Mouse (Mus musculus): ENCODE data around the gene 4930516K23Rik. TPM values are rescaled to one million over a fixed set of nuclear protein-coding genes. Genes with fewer than 3 reads are reported as not detected.

The 4930516K23Rik gene
- polyA plus RNA-seq (2012; rRNA removed): not detected in 2 replicates

DNA sequence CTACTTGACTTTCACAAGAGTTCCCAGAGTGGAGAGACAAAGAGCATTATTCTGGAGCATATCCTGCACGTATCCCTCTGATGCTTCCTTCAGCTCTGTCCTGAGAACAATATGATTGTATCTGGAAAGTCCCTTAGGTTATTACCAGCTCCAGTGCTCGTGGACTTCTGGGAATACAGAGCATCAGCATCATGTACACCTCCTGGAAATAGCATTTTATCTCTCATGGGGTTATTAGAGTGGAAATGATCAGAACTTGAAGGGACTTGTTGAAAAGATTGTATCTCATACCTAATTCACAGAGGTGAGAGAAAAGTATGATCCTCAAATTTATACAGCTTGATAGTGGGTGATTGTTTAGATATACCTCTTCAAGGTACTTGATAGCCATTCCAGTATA lies at the start of gene 4930516K23Rik:
Gene 4930516K23Rik, minus strand, starts transcription at position 101 of the 400 bp plus-strand sequence.
- H3K4me1 ChIP-seq (ENCODE audit: control insufficient read depth, insufficient read depth, low read length): no peaks in the 10 kb centered on the region
- TF ChIP-seq CTCF (IDR thresholded peaks at IDR 0.05; ENCODE audit: extremely low read depth, insufficient read depth, low read length) (no peak), POLR2A (IDR thresholded peaks at IDR 0.05; ENCODE audit: extremely low read depth, insufficient read depth, low read length) (no peak)
- H3K4me3 ChIP-seq (ENCODE audit: insufficient read depth, low read length): no peak within 1 kb of the TSS
- H3K27ac ChIP-seq (ENCODE audit: insufficient read depth, low read length): no peak within 1 kb of the TSS

GRCm38 (mm10) chr7:104104757-104104972 lies 43.4 kb upstream of the 4930516K23Rik start, which contains the start of gene Olfr646:
Gene Olfr646, plus strand, starts transcription at chr7:104104873.
- H3K4me3 ChIP-seq (ENCODE audit: insufficient read depth, low read length): no peak within 1 kb of the TSS
- TF ChIP-seq POLR2A (IDR thresholded peaks at IDR 0.05; ENCODE audit: extremely low read depth, insufficient read depth, low read length) (no peak), CTCF (IDR thresholded peaks at IDR 0.05; ENCODE audit: extremely low read depth, insufficient read depth, low read length) (no peak)
- no peak within 1 kb of the TSS for H3K27ac ChIP-seq (ENCODE audit: insufficient read depth, low read length)
- H3K4me1 ChIP-seq (ENCODE audit: control insufficient read depth, insufficient read depth, low read length): no peaks in the 10 kb centered on the region

DNA sequence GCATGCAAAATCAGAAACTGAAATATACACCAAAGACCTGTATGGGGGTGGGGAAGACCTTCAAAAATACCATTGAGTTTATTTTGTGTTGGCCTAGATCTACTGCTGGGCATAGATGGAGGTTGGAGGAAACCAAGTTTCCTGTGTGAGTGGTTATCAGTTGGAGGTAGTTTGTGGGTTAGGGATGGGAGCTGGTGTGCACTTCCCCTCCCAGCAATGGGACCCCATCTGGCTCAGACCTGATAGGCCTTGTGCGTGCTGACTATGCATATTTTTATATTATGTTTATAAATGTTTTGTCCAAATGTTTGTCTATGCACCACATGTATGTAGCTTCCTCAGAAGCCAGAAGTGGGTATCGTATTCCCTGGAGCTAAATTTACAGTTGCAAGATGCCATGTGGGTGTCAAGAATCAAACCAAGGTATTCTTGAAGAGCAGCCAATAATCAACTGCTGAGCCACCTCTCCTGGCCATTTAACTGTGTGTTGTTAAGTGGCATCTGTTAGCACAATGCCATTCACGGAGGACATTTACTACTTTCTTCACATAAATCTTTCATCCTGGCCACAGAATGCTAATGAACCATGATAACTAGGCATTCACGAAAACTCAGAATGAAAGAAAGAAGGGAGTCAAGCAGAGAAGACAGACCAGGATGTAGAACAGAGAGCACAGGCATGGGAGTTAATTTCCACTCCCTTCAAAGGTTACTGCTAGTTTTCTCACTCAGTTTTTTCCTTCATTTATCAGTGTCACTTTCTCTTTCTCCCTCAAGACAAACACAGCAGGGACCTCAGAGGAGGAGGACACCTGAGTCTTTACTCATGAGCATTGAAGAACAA lies 42.9 kb upstream of the 4930516K23Rik start:
- no peaks in the 10 kb centered on the region for H3K4me1 ChIP-seq (ENCODE audit: control insufficient read depth, insufficient read depth, low read length)
- H3K4me3 ChIP-seq (ENCODE audit: insufficient read depth, low read length): no peak overlapping the region
- no peak overlapping the region for H3K27ac ChIP-seq (ENCODE audit: insufficient read depth, low read length)
- TF ChIP-seq CTCF (IDR thresholded peaks at IDR 0.05; ENCODE audit: extremely low read depth, insufficient read depth, low read length): no peak
- TF ChIP-seq POLR2A (IDR thresholded peaks at IDR 0.05; ENCODE audit: extremely low read depth, insufficient read depth, low read length): no peak

DNA sequence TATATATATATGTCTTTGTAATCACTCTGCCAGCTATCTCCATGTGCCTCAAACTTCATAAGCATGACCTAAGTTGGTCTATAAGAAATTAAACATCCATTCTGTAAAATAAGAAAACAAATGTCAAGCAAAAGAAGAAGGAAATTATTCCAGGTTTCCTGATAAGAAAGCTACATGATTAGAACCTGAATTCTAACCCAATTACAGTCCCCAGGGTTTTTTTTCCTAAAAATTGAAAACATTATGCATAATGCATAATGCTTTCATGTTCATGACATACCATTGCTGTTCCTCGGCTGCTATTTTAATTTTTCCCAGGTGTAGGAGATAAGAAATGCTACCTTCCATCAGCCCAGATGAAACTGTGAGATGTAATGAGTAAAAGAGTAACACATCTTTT lies 24.1 kb upstream of the 4930516K23Rik start, which contains the start of gene Olfr645:
Gene Olfr645, minus strand, starts transcription at position 101 of the 400 bp plus-strand sequence.
- H3K4me3 ChIP-seq (ENCODE audit: insufficient read depth, low read length): no peak within 1 kb of the TSS
- no peak for TF ChIP-seq CTCF (IDR thresholded peaks at IDR 0.05; ENCODE audit: extremely low read depth, insufficient read depth, low read length)
- no peak for TF ChIP-seq POLR2A (IDR thresholded peaks at IDR 0.05; ENCODE audit: extremely low read depth, insufficient read depth, low read length)
- H3K27ac ChIP-seq (ENCODE audit: insufficient read depth, low read length): no peak within 1 kb of the TSS
- H3K4me1 ChIP-seq (ENCODE audit: control insufficient read depth, insufficient read depth, low read length): no peaks in the 10 kb centered on the region

DNA sequence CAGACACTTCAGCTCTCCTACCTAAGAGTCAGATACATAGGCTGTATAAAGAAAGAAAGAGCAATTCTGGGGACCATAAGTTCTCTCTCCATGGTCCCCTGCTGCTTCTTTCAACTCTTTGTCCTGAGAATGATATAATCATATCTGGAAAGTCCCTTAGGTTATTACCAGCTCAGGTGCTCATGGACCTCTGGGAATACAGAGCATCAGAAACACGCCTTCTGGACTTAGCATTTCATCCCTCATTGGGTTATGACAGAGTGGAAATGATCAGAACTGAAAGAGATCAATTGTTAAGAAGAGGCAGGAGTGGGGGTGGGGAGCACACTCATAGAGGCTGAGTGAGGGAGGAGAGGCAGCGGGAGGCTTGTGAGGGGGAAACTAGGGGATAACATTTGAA lies 10.5 kb upstream of the 4930516K23Rik start, which contains the start of gene Olfr644:
Gene Olfr644, minus strand, starts transcription at position 101 of the 400 bp plus-strand sequence.
- no peak within 1 kb of the TSS for H3K27ac ChIP-seq (ENCODE audit: insufficient read depth, low read length)
- TF ChIP-seq CTCF (IDR thresholded peaks at IDR 0.05; ENCODE audit: extremely low read depth, insufficient read depth, low read length): no peak
- TF ChIP-seq POLR2A (IDR thresholded peaks at IDR 0.05; ENCODE audit: extremely low read depth, insufficient read depth, low read length): no peak
- no peaks in the 10 kb centered on the region for H3K4me1 ChIP-seq (ENCODE audit: control insufficient read depth, insufficient read depth, low read length)
- no peak within 1 kb of the TSS for H3K4me3 ChIP-seq (ENCODE audit: insufficient read depth, low read length)

DNA sequence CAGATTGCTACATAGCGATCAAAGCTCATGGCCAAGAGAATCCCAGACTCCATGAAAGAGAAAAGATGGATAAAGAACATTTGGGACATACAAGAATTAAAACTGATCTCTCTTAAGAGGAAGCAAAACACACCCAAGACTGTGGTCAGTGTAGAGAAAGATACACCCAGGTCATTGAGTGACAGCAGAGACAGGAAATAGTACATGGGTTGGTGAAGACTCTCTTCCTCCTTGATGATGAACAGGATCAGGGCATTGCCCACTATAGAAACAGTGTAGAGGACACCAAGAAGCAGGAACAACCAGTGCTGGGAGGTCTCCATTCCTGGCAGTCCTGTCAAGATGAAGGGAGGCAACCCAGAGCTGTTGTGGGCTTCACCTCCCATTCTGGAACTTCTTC lies 2.0 kb downstream of the 4930516K23Rik start:
- Histone ChIP-seq H3K4me3 (ENCODE audit: insufficient read depth, low read length) (no peak overlapping the region), H3K4me1 (ENCODE audit: control insufficient read depth, insufficient read depth, low read length) (no peaks in the 10 kb centered on the region), H3K27ac (ENCODE audit: insufficient read depth, low read length) (no peak overlapping the region)
- TF ChIP-seq CTCF (IDR thresholded peaks at IDR 0.05; ENCODE audit: extremely low read depth, insufficient read depth, low read length) (no peak), POLR2A (IDR thresholded peaks at IDR 0.05; ENCODE audit: extremely low read depth, insufficient read depth, low read length) (no peak)

GRCm38 (mm10) chr7:104052566-104052965 lies 8.7 kb downstream of the 4930516K23Rik start, which contains the start of gene Olfr642:
Gene Olfr642, minus strand, starts transcription at chr7:104052666.
- Histone ChIP-seq H3K27ac (ENCODE audit: insufficient read depth, low read length) (no peak within 1 kb of the TSS), H3K4me3 (ENCODE audit: insufficient read depth, low read length) (no peak within 1 kb of the TSS), H3K4me1 (ENCODE audit: control insufficient read depth, insufficient read depth, low read length) (no peaks in the 10 kb centered on the region)
- TF ChIP-seq POLR2A (IDR thresholded peaks at IDR 0.05; ENCODE audit: extremely low read depth, insufficient read depth, low read length): no peak
- TF ChIP-seq CTCF (IDR thresholded peaks at IDR 0.05; ENCODE audit: extremely low read depth, insufficient read depth, low read length): no peak

- no peaks in the 10 kb centered on the region for H3K4me1 ChIP-seq (ENCODE audit: control insufficient read depth, insufficient read depth, low read length)
- no peak overlapping the region for H3K27ac ChIP-seq (ENCODE audit: insufficient read depth, low read length)
- no peak overlapping the region for H3K4me3 ChIP-seq (ENCODE audit: insufficient read depth, low read length)
- TF ChIP-seq POLR2A (IDR thresholded peaks at IDR 0.05; ENCODE audit: extremely low read depth, insufficient read depth, low read length) (no peak), CTCF (IDR thresholded peaks at IDR 0.05; ENCODE audit: extremely low read depth, insufficient read depth, low read length) (no peak)
Observed at GRCm38 (mm10) chr7:104050745-104051144, 10.5 kb downstream of the 4930516K23Rik start.

- TF ChIP-seq CTCF (IDR thresholded peaks at IDR 0.05; ENCODE audit: extremely low read depth, insufficient read depth, low read length) (no peak), POLR2A (IDR thresholded peaks at IDR 0.05; ENCODE audit: extremely low read depth, insufficient read depth, low read length) (no peak)
- no peak within 1 kb of the TSS for H3K4me3 ChIP-seq (ENCODE audit: insufficient read depth, low read length)
- H3K27ac ChIP-seq (ENCODE audit: insufficient read depth, low read length): no peak within 1 kb of the TSS
- no peaks in the 10 kb centered on the region for H3K4me1 ChIP-seq (ENCODE audit: control insufficient read depth, insufficient read depth, low read length)
Observed at GRCm38 (mm10) chr7:104035145-104035544, 26.1 kb downstream of the 4930516K23Rik start, which contains the start of gene Olfr641. Gene Olfr641, plus strand, starts transcription at chr7:104035445.

GRCm38 (mm10) chr7:104026978-104027377 lies 34.3 kb downstream of the 4930516K23Rik start:
- no peak overlapping the region for H3K27ac ChIP-seq (ENCODE audit: insufficient read depth, low read length)
- no peak for TF ChIP-seq POLR2A (IDR thresholded peaks at IDR 0.05; ENCODE audit: extremely low read depth, insufficient read depth, low read length)
- TF ChIP-seq CTCF (IDR thresholded peaks at IDR 0.05; ENCODE audit: extremely low read depth, insufficient read depth, low read length): no peak

More at GRCm38 (mm10) chr7:104026978-104027377, 34.3 kb downstream of the 4930516K23Rik start:
- Histone ChIP-seq H3K4me3 (ENCODE audit: insufficient read depth, low read length) (no peak overlapping the region), H3K4me1 (ENCODE audit: control insufficient read depth, insufficient read depth, low read length) (no peaks in the 10 kb centered on the region)

Data from cortical plate, adult 2 months (tissue).